Mouse (Mus musculus) spleen, embryonic (tissue): ENCODE measurements around the gene Phc2.
"Not testable (repeated sequence)": the region's sequence is repeated elsewhere in the genome, so short reads cannot be mapped to it uniquely, and the experiment has no call there.

ENCODE experiments used
- CTCF ChIA-PET: fragments of 350-600 bp; sonication (Branson Sonifier 250); formaldehyde crosslinking; loops from one replicate; lab custom pipeline; 2022; lab: Charles Lee

Gene Phc2

DNA sequence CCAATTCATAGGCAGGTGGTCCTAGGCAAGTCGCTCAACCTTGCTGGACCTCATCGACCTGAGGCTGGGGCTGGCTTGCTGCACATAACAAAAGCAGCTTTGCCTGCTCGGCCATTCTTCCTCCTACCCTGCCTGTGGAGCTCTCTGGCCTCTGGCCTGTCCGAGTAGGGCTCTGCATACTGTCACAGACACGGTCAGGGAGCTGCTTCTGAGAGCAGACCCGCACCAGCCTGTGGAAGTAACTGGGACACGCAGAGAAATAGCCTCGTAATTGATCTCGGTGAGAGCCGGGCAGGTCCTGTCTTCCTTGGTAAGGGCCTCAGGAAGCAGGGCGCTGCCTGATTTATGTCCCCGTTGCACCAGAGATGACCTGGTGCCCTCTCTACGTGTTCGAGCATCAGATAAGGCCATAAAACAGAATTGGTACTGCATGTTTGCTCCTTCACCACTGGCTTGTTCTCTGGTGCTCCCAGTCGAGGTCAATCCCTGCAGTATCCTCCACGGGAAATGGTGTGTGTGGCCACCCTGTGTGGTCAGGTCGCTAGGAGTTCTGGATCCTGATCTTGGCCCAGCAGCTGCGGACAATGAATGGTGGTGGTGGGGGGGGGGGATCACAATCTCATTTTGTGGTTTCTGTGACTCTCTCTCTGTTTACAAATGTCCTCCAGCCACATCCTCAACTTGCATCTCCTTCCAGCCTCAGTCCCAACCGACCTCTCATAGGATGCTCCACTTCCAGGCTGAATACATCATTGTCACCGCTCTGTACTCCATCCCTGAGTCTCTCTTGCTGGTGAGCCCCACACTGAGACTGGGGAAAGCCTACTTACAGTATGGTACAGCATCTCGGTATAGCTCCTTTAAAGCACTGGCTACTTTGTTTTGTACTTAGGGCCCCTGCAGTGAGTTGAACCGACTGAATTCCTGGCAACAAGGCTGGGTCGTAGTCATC is 12.5 kb upstream of the Phc2 start:
- CTCF ChIA-PET: no interaction called here

DNA sequence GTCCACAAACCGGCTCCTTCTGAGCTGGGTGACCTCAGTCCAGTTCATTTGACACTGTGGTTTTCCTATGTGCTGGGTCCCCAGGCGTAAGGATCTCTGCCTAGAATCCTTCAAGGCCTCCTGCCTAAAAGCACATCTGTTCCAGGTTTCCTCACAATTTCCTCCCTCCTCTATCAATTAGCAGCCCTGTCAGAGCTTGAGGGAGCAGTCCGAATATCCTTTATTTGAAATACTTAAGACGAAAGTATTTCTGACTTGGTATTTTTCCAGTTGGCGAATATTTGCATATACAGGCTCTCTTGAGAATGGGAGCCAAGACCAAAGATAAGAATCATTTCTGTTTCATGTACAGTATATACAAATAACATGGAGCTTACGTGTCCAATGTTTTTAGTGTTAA is 8.6 kb upstream of the Phc2 start:
- CTCF ChIA-PET: no interaction called here

DNA sequence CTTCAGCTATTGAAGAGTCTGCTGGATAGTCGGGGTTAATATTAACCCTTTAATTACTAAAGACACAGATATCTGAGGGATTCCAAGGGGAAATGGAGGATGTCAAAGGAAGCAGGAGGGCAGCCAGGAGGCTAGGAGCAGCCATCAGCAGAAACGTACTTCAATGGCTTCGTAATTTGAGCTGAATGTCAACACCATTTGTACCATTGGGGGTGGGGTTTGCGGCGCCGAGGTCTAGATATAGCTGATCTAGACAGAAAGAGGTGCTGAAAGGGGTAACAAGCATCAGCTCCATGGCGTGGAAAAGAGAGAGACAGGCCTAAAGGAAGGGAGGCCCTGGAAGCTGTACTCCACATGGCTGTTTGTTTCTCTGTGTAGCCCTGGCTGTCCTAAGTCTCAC is 7.7 kb upstream of the Phc2 start:
- CTCF ChIA-PET: no interaction called here

DNA sequence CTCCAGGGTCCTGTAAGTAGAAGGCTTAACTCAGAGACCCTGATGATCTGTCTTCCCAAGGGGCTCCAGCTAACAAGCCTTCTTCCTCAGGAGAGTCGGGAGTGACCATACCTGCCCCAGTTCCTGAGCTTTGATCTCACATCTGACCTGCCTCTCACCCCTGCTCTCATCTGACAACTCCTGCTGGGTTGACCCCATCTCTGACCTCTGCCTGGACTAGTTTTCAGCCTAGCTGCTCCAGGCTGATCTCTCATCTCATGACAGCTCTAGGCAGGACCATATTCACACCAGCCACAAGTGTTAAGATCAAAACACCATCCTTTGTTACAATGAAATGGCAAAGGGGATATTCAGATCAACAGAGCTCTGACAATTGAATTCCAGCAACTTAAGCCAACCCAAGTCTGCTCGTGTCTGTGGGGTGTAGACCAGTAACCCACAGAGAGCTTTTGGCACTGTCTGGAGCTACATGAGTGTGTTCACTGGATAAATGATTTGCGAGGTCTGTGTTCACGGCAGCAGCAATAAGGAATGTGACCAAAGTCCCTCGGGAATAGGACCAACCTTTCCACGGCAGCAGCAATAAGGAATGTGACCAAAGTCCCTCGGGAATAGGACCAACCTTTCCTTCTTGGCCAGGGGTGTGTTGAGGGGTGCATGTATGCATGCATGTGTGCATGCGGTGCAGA is 5.8 kb upstream of the Phc2 start:
- CTCF ChIA-PET: interaction anchor here (0.6 kb wide), 1 partner anchor 30 kb away, joined by 4 read pairs; no protein-coding TSS in a partner anchor

DNA sequence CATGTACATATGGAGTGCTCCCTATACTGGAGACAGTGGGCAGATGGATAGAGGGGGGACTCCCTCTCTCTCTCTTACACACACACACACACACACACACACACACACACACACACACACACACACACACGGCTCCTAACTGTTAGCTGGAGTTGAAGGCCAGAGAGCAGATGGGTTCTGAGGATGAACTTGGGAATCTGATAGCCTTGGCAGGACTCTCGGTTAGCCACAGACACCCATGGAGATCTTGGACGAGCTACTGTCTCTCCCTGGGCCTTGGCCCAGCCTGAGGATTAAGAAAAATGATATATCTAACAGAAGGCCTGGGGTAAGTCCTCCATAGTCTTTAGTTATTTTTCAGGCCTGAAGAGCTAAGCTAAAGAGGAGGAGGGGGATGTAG is 3.0 kb upstream of the Phc2 start:
- CTCF ChIA-PET: no interaction called here

DNA sequence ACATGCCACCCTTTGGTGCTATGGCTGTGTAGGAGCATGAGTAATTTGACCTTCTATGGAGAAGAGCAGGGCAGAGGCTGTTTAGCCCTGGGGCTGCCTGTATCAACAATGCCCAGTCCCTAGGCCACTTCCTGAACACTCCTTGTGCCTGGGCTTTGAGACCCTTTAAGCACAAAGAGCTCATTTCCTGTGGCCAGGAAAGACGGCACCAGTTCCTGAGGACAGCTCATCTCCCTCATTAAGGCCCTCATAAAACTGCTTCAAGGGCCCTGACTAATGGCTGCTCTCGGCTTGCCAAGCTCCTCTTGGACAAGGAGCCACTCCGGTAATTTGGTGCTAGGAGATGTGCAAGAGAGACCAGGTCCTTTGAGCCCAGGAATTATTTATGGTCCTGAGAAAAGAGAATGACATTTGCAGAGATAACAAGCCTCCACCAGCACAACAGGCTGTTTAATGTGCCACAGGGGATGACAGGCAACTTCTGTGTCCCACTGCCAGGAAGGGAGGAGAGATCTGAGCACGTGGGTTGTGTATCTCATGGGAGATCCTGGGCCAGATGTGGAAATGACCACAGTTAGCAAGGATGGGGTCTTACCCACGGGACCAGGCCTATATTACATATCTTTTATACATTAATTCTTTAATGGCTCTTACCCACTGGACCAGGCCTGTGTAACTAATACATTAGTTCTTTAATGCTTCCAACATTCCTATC is 1.8 kb upstream of the Phc2 start:
- CTCF ChIA-PET: no interaction called here

DNA sequence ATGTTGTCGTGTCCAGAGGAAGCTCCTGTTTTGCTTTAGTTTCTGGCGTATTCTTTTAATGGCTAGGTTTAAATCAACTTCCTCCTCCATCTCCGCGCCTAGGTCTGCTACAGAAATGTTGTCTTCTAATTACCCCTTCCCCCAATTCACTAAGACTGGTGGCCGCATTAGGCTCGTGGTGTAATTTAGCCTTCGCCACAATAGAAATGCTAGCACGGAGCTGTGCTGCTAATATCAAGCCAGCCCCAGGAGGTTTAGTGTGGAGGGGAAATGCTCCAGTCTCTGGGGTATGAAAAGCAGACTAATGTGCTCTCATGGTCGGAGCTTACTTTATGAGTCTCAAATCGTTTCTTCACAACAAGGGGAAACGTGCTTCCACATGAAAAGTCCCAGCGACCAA is 944 bp downstream of the Phc2 start:
- CTCF ChIA-PET: no interaction called here

DNA sequence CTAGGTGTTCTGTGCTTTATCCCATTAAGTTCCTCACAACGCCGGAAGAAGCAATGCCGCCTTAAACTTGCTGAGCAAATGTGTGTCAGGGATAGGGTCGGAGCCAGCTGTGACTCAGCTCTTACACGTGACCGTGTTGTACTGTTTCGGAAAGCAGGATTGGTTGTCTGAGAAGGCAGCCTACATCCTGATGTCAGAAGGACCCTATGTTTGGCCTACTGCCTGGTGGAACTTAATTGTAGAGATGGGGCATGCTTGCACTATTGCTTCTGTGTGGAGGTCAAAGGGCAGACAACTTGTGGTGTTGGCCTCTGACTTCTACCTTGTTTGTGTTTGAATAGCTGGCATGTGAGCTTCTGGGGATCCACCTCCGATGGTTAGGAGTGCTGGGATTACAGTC is 5.7 kb downstream of the Phc2 start:
- CTCF ChIA-PET: no interaction called here

DNA sequence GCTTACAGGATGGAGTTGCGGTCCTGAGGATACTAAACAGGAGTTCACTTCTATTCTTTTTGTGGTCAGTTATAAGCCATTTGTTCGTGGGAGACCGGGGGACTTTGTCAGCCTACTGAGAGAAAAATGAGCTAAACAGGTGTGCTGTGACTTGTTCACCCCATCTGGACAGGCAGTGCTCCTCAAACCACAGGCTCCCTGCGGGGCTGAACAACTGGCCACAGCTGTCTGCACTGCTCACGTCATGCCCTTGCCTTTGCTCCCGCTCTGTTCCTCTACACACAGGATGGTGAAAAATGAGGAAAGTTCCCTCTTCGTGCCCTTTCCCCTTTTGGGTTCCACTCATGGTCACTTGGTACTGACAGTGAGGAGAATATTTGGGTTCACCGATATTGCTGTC is 6.6 kb downstream of the Phc2 start:
- CTCF ChIA-PET: no interaction called here

DNA sequence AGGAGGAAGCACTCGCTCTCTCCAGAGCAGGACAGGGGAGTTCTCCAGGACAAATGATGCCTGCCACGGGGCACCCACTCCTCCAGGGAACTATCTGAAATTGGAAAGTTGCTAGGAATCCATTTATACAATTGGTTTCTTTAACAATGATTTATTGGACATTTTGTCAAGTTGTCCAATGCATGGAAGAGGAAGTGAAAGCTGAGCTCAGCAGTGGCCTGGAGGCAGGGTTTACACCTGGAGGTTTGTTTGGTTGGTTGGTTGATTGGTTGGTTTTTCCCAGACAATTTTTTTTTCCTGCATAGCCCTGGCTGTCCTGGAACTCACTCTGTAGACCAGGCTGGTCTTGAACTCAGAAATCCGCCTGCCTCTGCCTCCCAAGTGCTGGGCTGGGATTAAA is 9.5 kb downstream of the Phc2 start:
- CTCF ChIA-PET: no interaction called here

DNA sequence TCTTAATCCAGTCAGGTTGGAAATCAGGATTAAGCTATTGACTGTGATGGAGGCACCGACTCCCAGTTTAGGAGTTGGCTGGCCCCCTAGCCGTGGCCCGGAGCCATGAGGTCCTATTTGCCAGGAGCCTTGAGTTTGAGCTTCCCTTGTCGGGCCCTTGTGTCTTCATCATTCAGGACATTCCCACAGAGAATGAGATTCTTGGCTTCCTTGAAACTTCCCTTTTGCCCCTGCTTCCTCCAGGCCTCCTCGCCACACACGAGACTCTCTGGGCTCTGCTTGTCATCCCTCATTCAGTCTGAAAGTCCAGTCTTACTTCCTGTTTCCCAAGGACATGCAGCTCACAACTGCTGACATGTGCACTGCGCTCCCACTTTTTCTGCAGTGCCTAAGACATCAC is 11.9 kb downstream of the Phc2 start:
- CTCF ChIA-PET: interaction anchor here (0.7 kb wide), 1 partner anchor 1268 kb away, joined by 3 read pairs; no protein-coding TSS in a partner anchor

DNA sequence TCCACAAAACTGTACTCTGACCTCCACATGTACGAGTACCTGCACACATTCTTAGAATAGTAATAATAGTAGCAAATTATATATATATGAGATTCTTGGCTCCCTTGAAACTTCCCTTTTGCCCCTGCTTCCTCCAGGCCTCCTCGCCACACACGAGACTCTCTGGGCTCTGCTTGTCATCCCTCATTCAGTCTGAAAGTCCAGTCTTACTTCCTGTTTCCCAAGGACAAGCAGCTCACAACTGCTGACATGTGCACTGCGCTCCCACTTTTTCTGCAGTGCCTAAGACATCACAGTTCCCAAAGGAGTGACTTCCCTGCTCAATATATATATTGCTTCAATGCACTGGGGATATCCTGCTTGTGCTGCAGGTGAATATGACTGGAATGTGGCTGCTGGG is 12.7 kb downstream of the Phc2 start:
- CTCF ChIA-PET: not testable (repeated sequence)

DNA sequence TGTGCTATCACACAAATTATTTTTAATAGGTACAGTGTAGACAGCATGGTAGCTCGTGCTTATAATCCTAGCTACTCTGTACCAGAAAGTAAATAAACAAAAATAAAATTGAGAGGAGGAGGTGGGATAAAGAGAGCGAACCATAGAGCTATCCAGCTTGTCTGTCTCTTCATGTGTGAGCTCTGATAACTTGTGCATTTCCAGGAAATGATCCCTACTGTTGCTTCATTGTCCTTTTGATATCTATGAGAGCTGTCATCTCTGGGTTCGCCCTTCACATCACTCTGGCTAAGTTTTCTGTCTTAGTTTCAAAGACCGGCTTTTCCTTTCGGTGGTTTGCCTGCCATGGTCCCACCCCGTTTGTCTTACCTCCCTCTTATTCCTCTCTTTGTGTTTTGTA is 14.7 kb downstream of the Phc2 start:
- CTCF ChIA-PET: no interaction called here

DNA sequence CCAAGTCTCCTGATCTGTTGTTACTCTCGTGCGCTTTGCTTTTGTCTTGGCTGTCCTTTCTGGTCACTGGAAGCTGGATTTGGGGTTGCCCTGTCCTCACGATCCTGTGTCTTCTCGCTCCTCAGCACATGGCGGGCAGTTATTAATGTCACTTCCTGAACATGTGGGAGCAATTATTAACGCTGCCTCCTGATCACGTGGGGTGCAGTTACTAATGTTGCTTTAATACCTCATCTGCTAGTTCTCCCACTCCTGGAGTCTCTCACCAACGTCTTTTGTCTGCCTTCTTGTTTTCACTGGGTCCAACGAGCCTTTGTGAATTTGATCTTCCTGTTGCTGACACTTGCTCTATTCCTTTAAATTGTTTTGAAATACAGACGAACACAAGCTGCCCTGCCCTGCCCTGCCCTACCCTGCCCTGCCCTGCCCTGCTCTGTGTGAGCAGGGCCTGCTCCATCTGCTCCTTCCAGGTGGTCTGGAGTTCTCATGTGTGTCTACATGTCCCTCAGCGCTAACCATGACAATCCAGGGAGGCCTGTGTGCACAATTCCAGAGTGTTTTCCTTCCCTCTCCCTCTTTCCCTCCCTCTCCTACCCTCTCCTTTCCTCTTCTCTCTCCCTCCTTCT is 16.2 kb downstream of the Phc2 start:
- CTCF ChIA-PET: no interaction called here

DNA sequence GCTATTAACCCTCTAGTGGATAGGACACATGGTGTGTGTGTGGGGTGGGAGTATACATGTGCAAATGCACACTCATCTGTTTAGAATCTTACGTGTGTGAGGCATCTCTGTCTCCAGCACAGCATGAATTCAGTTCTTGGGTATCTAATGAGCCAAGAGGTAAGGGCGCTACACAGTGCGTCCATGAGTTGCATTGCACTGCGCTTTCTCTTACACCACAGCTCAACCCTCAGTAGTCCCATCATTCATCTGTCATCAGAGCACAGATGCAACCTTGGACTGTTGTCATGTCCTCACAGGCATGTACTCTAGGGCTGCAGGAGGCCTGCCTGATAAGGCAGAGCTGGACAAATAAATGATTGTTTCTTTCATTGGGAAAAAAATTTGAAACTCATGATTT is 18.0 kb downstream of the Phc2 start:
- CTCF ChIA-PET: interaction anchor here (0.7 kb wide), 1 partner anchor 1367 kb away, joined by 3 read pairs; no protein-coding TSS in a partner anchor

DNA sequence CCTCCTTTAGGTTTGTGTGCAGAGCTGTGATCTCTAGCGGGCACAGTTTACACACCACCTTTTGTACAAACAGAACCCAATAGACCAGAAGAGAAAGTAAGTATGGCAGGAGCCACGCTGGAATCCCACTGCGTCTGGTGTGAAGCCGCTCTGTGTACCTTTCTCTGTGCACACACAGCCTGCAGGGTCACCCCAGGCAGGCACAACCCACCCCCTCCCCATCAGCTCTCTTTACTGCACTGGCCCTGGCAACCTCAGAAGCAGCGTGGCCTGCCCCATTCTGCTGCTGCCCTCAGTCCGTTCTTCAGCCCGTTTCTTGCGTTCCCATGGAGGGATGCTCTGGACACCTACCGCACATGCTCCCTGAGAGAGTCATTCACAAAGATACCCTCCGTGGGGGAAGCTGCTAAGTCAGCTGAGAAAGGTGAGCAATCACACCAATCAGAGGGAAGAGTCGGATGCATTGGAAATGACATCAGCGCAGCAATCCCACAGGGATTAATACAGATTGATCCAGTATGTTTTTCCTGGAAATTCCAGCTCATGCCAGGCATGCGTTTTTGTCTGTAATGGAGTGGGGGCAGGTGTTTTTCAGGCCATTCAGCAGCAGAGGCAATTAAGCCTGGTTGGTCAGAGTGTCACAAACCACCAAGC is 24.2 kb downstream of the Phc2 start:
- CTCF ChIA-PET: no interaction called here

DNA sequence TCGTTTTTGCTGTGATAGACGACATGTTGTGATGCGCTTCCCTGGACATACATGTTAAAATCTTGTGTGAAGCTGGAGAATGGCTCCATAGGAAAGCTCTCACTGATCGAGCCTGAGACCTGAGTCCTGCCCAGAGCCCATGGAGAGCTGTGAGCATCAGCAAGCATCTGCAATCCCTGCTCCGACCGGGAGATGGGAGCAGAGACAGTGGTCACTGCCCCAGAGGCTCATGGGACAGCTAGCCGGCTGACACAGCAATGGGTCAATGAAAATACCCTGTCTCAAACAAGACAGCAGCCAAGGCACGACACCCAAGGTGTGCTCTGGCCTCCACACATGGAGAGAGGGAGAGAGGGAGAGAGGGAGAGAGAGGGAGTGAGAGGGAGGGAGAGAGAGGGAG is 26.6 kb downstream of the Phc2 start:
- CTCF ChIA-PET: no interaction called here

DNA sequence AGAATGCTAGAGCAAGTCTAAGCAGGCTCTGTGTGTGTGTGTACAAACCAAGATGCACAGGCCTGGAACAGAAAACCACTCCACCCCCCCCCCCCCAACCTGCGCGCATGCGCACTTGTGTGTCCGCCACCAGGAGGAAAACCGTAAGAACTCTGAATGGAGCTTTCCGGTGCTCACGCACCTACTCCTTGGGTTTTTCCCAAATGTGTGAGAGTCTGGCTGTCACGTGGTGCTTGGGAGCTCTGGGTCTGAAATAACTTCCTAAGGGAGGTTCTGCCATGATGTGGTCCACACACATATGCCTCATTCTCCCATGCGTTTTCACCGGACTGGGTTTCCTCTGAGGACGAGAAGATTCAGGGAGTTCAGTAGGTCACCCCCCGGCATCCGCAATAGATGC is 27.8 kb downstream of the Phc2 start:
- CTCF ChIA-PET: no interaction called here

DNA sequence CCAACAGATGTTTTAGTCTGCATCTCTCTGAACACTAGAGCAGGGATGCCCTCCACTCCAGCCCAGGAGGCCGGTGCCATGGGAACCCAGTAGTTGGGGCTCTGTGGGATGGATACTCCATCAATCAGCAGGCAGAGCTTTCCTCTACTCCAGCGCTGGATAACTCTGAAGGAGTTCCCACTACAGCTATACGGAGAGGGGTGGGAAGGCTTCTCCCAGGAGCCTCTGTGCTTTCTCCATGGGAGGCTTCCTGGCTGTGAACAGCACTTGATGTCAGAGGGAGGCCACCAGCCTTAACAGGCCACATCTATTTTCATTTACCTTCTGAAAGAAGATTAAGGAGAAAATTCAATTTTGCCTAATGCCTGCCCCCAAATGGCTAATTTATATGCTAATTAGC is 29.2 kb downstream of the Phc2 start:
- CTCF ChIA-PET: interaction anchor here (0.6 kb wide), 1 partner anchor 335 kb away, joined by 3 read pairs; no protein-coding TSS in a partner anchor

DNA sequence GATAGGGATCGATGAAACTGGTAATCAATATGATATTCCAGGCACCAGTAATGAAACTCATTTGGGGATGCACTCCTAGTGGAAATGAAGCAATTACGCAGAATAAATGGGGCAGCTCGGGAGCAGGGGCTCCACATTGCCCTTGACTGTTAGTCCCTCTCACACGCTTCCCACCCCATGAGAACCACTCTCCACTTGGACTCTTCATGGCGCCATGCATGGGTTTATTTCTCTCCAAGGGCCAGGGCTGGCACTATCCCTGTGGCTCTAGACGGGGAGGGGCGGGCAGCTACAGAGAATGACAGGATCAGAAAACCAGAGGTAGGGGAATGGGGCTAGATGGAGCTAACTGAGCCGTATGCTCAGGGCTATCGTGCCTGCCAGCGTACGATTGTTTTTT is 29.6 kb downstream of the Phc2 start:
- CTCF ChIA-PET: interaction anchor here (0.6 kb wide), 1 partner anchor 334 kb away, joined by 3 read pairs; no protein-coding TSS in a partner anchor

DNA sequence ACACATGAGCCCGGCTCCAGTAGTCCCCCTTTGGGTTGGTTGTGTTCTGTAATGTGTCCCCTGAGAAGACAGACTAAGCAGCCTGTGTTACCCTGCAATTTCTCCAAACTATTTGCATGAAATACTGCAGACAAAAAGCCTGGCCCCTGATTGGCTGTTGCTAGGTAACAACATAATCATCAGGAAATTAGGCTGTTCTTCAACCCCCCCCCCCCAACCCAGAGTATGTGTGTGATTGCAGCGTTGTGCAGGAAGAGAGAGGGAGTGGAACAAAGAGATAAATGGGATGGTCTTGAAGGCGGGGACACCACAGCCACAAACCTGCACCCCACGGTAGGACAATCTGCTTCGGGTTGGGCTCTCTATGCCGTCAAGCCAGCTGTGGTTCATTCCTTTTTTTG is 34.0 kb downstream of the Phc2 start:
- CTCF ChIA-PET: no interaction called here
